Mouse (Mus musculus) monocyte, adult 2 months (primary cell): ENCODE results near the gene Smpd3.

ENCODE experiments used
- DNase-seq, 2 experiments: peaks; one replicate each; pipeline ENCODE4 v3.0.0; 2022; ENCODE audit warnings: low spot score in 2 of 2, low read depth in 1 of 2

Gene Smpd3

GRCm38 (mm10) chr8:106337852-106338521, at the start of gene Smpd3:
Smpd3 (minus strand) TSS chr8:106337988.
- DNase-seq = peak; percentile 94 to 96

- DNase-seq = no peak
Measured at GRCm38 (mm10) chr8:106381026-106381425, 43.2 kb upstream of the Smpd3 start.

- no peak for DNase-seq
Measured at GRCm38 (mm10) chr8:106379357-106379756, 41.6 kb upstream of the Smpd3 start.

- DNase-seq = no peak
Measured at GRCm38 (mm10) chr8:106378501-106379048, 40.8 kb upstream of the Smpd3 start.

GRCm38 (mm10) chr8:106376862-106377261, 39.1 kb upstream of the Smpd3 start:
- no peak for DNase-seq

GRCm38 (mm10) chr8:106375957-106376356, 38.2 kb upstream of the Smpd3 start:
- no peak for DNase-seq

- DNase-seq = no peak
Measured at GRCm38 (mm10) chr8:106369069-106369468, 31.3 kb upstream of the Smpd3 start.

- no peak for DNase-seq
Measured at GRCm38 (mm10) chr8:106368501-106368900, 30.7 kb upstream of the Smpd3 start.

- DNase-seq = no peak
Measured at GRCm38 (mm10) chr8:106364837-106365236, 27.0 kb upstream of the Smpd3 start.

- no peak for DNase-seq
Measured at GRCm38 (mm10) chr8:106364278-106364677, 26.5 kb upstream of the Smpd3 start.

GRCm38 (mm10) chr8:106363321-106363720, 25.5 kb upstream of the Smpd3 start:
- DNase-seq = no peak

GRCm38 (mm10) chr8:106359650-106360338, 22.0 kb upstream of the Smpd3 start:
- no peak for DNase-seq

GRCm38 (mm10) chr8:106351135-106351534, 13.3 kb upstream of the Smpd3 start:
- no peak for DNase-seq

GRCm38 (mm10) chr8:106349398-106349797, 11.6 kb upstream of the Smpd3 start:
- DNase-seq = no peak

GRCm38 (mm10) chr8:106346123-106346522, 8.3 kb upstream of the Smpd3 start:
- no peak for DNase-seq

GRCm38 (mm10) chr8:106343471-106343870, 5.7 kb upstream of the Smpd3 start:
- no peak for DNase-seq

GRCm38 (mm10) chr8:106342828-106343227, 5.0 kb upstream of the Smpd3 start:
- DNase-seq = no peak

- DNase-seq = peak; percentile 31 to 49
Measured at GRCm38 (mm10) chr8:106338741-106339209, 987 bp upstream of the Smpd3 start.

- DNase-seq = no peak
Measured at GRCm38 (mm10) chr8:106336561-106336960, 1.2 kb downstream of the Smpd3 start.

GRCm38 (mm10) chr8:106336031-106336430, 1.8 kb downstream of the Smpd3 start:
- DNase-seq = no peak

GRCm38 (mm10) chr8:106335196-106335595, 2.6 kb downstream of the Smpd3 start:
- no peak for DNase-seq

- DNase-seq = no peak
Measured at GRCm38 (mm10) chr8:106333346-106333745, 4.4 kb downstream of the Smpd3 start.
